Mouse (Mus musculus): ENCODE results near the gene Gm20388. TPM values are rescaled to one million over a fixed set of nuclear protein-coding genes. Genes with fewer than 3 reads are reported as not detected.
"Not testable (repeated sequence)": the region's sequence is repeated elsewhere in the genome, so short reads cannot be mapped to it uniquely, and the experiment has no call there.

The Gm20388 gene
- polyA plus RNA-seq, 1 experiment from 2014 or later, result 1.7 TPM

- peak; percentile 24 for DNase-seq (ENCODE audit: low spot score)
- H3K36me3 ChIP-seq, result no peaks in the 10 kb centered on the region
- peaks cover 46% of the 10 kb centered on the region for H3K27me3 ChIP-seq (ENCODE audit: insufficient read depth, poor library complexity, severe bottlenecking)
- H3K4me1 ChIP-seq (replicated peaks), result peaks cover 51% of the 10 kb centered on the region
- no peaks in the 10 kb centered on the region for H3K9me3 ChIP-seq
- H3K4me3 ChIP-seq, result no peak overlapping the region
- WGBS, result 41% methylated on average over 25 of the region's 25 CpGs
- peak overlapping the region; percentile 17; the same call in 1 of the 2 replicates for H3K27ac ChIP-seq
Observed at GRCm38 (mm10) chr8:121310976-121311819, 1400.6 kb downstream of the Gm20388 start.

- DNase-seq (ENCODE audit: low spot score), result peak; percentile 22
- Histone ChIP-seq H3K27ac (no peak overlapping the region), H3K4me1 (replicated peaks) (peaks cover 41% of the 10 kb centered on the region), H3K36me3 (no peaks in the 10 kb centered on the region), H3K4me3 (no peak overlapping the region), H3K27me3 (ENCODE audit: insufficient read depth, poor library complexity, severe bottlenecking) (peaks cover 43% of the 10 kb centered on the region), H3K9me3 (no peaks in the 10 kb centered on the region)
- WGBS, result 55% methylated on average over 6 of the region's 6 CpGs
Observed at GRCm38 (mm10) chr8:121313458-121313857, 1402.8 kb downstream of the Gm20388 start.

GRCm38 (mm10) chr8:121314036-121314435, 1403.4 kb downstream of the Gm20388 start:
- no peaks in the 10 kb centered on the region for H3K9me3 ChIP-seq
- H3K36me3 ChIP-seq, result no peaks in the 10 kb centered on the region
- 61% methylated on average over 5 of the region's 5 CpGs for WGBS
- H3K4me3 ChIP-seq, result no peak overlapping the region
- H3K4me1 ChIP-seq (replicated peaks), result peaks cover 45% of the 10 kb centered on the region
- no peak for DNase-seq (ENCODE audit: low spot score)
- H3K27me3 ChIP-seq (ENCODE audit: insufficient read depth, poor library complexity, severe bottlenecking), result peaks cover 41% of the 10 kb centered on the region
- H3K27ac ChIP-seq, result no peak overlapping the region; the same call in 1 of the 2 replicates

- Histone ChIP-seq H3K27me3 (ENCODE audit: insufficient read depth, poor library complexity, severe bottlenecking) (peaks cover 28% of the 10 kb centered on the region; the same call in 1 of the 2 replicates), H3K9me3 (no peaks in the 10 kb centered on the region), H3K4me3 (no peak overlapping the region), H3K27ac (peak overlapping the region; percentile 19), H3K36me3 (no peaks in the 10 kb centered on the region), H3K4me1 (replicated peaks) (peaks cover 40% of the 10 kb centered on the region)
- no peak for DNase-seq (ENCODE audit: low spot score)
- WGBS, result 61% methylated on average over 3 of the region's 3 CpGs
Observed at GRCm38 (mm10) chr8:121315569-121315968, 1404.9 kb downstream of the Gm20388 start.

GRCm38 (mm10) chr8:121316009-121316408, 1405.4 kb downstream of the Gm20388 start:
- DNase-seq (ENCODE audit: low spot score), result no peak
- Histone ChIP-seq H3K27ac (peak overlapping the region; percentile 19; the same call in 1 of the 2 replicates), H3K36me3 (no peaks in the 10 kb centered on the region), H3K9me3 (no peaks in the 10 kb centered on the region), H3K4me1 (replicated peaks) (peaks cover 36% of the 10 kb centered on the region), H3K4me3 (no peak overlapping the region), H3K27me3 (ENCODE audit: insufficient read depth, poor library complexity, severe bottlenecking) (peaks cover 24% of the 10 kb centered on the region; the same call in 1 of the 2 replicates)
- WGBS, result 79% methylated on average over 18 of the region's 18 CpGs

GRCm38 (mm10) chr8:121318756-121319155, 1408.1 kb downstream of the Gm20388 start:
- H3K27me3 ChIP-seq (ENCODE audit: insufficient read depth, poor library complexity, severe bottlenecking), result not testable (repeated sequence)
- WGBS, result 16% methylated on average over 18 of the region's 19 CpGs

GRCm38 (mm10) chr8:121319491-121319890, 1408.8 kb downstream of the Gm20388 start:
- Histone ChIP-seq H3K36me3 (no peaks in the 10 kb centered on the region), H3K4me3 (no peak overlapping the region), H3K27ac (0 out of 2 replicates have a peak overlapping the region, but pooled peaks have one; percentile 5), H3K27me3 (ENCODE audit: insufficient read depth, poor library complexity, severe bottlenecking) (0 out of 2 replicates have a peak, but pooled peaks cover 4% of the 10 kb centered on the region), H3K4me1 (replicated peaks) (peaks cover 18% of the 10 kb centered on the region), H3K9me3 (no peaks in the 10 kb centered on the region)
- DNase-seq (ENCODE audit: low spot score), result no peak
- WGBS, result 68% methylated on average over 5 of the region's 5 CpGs

More at GRCm38 (mm10) chr8:121318756-121319155, 1408.1 kb downstream of the Gm20388 start:
- H3K4me3 ChIP-seq; H3K9me3 ChIP-seq; H3K36me3 ChIP-seq; H3K27ac ChIP-seq; DNase-seq (ENCODE audit: low spot score): not testable (repeated sequence)
- H3K4me1 ChIP-seq (replicated peaks), result peaks cover 22% of the 10 kb centered on the region

GRCm38 (mm10) chr8:121326164-121326910, 1415.7 kb downstream of the Gm20388 start:
- H3K9me3 ChIP-seq, result no peaks in the 10 kb centered on the region
- peak overlapping the region; percentile 79 for H3K27ac ChIP-seq
- no peaks in the 10 kb centered on the region for H3K27me3 ChIP-seq (ENCODE audit: insufficient read depth, poor library complexity, severe bottlenecking)
- DNase-seq (ENCODE audit: low spot score), result peak; percentile 47
- no peak overlapping the region for H3K4me3 ChIP-seq
- 53% methylated on average over 18 of the region's 18 CpGs for WGBS
- peaks cover 27% of the 10 kb centered on the region for H3K4me1 ChIP-seq (replicated peaks)
- H3K36me3 ChIP-seq, result no peaks in the 10 kb centered on the region

- Histone ChIP-seq H3K4me3 (no peak overlapping the region), H3K4me1 (replicated peaks) (peaks cover 39% of the 10 kb centered on the region), H3K36me3 (no peaks in the 10 kb centered on the region), H3K9me3 (peaks cover 6% of the 10 kb centered on the region), H3K27me3 (ENCODE audit: insufficient read depth, poor library complexity, severe bottlenecking) (no peaks in the 10 kb centered on the region), H3K27ac (no peak overlapping the region)
- 76% methylated on average over 8 of the region's 8 CpGs for WGBS
- no peak for DNase-seq (ENCODE audit: low spot score)
Observed at GRCm38 (mm10) chr8:121332436-121332835, 1421.8 kb downstream of the Gm20388 start.

GRCm38 (mm10) chr8:121334495-121335424, 1424.1 kb downstream of the Gm20388 start:
- DNase-seq (ENCODE audit: low spot score), result peak; percentile 51
- peaks cover 6% of the 10 kb centered on the region for H3K9me3 ChIP-seq
- 67% methylated on average over 33 of the region's 33 CpGs for WGBS
- no peak overlapping the region for H3K4me3 ChIP-seq
- no peaks in the 10 kb centered on the region for H3K27me3 ChIP-seq (ENCODE audit: insufficient read depth, poor library complexity, severe bottlenecking)
- no peaks in the 10 kb centered on the region for H3K36me3 ChIP-seq
- peak overlapping the region; percentile 77 for H3K27ac ChIP-seq
- H3K4me1 ChIP-seq (replicated peaks), result peaks cover 39% of the 10 kb centered on the region

GRCm38 (mm10) chr8:121335684-121336083, 1425.0 kb downstream of the Gm20388 start:
- WGBS, result 97% methylated on average over 7 of the region's 7 CpGs
- no peak overlapping the region for H3K4me3 ChIP-seq
- H3K9me3 ChIP-seq, result peaks cover 6% of the 10 kb centered on the region
- no peaks in the 10 kb centered on the region for H3K27me3 ChIP-seq (ENCODE audit: insufficient read depth, poor library complexity, severe bottlenecking)
- peaks cover 44% of the 10 kb centered on the region for H3K4me1 ChIP-seq (replicated peaks)
- no peaks in the 10 kb centered on the region for H3K36me3 ChIP-seq
- no peak overlapping the region for H3K27ac ChIP-seq
- DNase-seq (ENCODE audit: low spot score), result no peak

- no peaks in the 10 kb centered on the region for H3K36me3 ChIP-seq
- H3K27me3 ChIP-seq (ENCODE audit: insufficient read depth, poor library complexity, severe bottlenecking), result peaks cover 18% of the 10 kb centered on the region; the same call in 1 of the 2 replicates
- WGBS, result 64% methylated on average over 13 of the region's 13 CpGs
- no peak overlapping the region for H3K4me3 ChIP-seq
- peaks cover 32% of the 10 kb centered on the region for H3K4me1 ChIP-seq (replicated peaks)
- H3K27ac ChIP-seq, result no peak overlapping the region
- no peak for DNase-seq (ENCODE audit: low spot score)
- no peaks in the 10 kb centered on the region for H3K9me3 ChIP-seq
Observed at GRCm38 (mm10) chr8:121342931-121343330, 1432.3 kb downstream of the Gm20388 start.

Measured in hindbrain, embryonic 10.5 days (tissue).